15 mouse cellular contexts compared by ENCODE assay signal in genomic region chr8:4229784-4230183, GRCm38 (mm10). TPM values are rescaled to one million over a fixed set of nuclear protein-coding genes. Genes with fewer than 3 reads are reported as not detected.
"Had no signal": no experiment of that assay in that cellular context is flagged by ENCODE, and none has a peak within 500 bp of the region (broad histone marks: within the 10 kb centered on the region; RNA-seq: fewer than 3 reads in every experiment).

No protein-coding gene starts in this region.

- H3K4me2 ChIP-seq: neural tube, embryonic 15.5 days; stomach, embryonic 15.5 days had no signal

- H3K36me3 ChIP-seq: neural tube, embryonic 15.5 days; stomach, embryonic 15.5 days had no signal

- H3K9ac ChIP-seq: neural tube, embryonic 15.5 days; stomach, embryonic 15.5 days had no signal

- H3K9me3 ChIP-seq: neural tube, embryonic 15.5 days; stomach, embryonic 15.5 days had no signal

- DNase-seq: retina, postnatal 1 day; right cerebral cortex, adult 18-20 months; right cerebral cortex, postnatal 14 days; right cerebral cortex, postnatal 25 days; right cerebral cortex, postnatal 4 days; spleen, adult 18-20 months; thymus, adult 18-20 months; thymus, adult 2 months; thymus, postnatal 14 days; thymus, postnatal 25 days; thymus, postnatal 36 days; thymus, postnatal 4 days had no signal

- H3K27me3 ChIP-seq: stomach, embryonic 15.5 days had no signal

- H3K4me3 ChIP-seq: neural tube, embryonic 15.5 days; stomach, embryonic 15.5 days had no signal

- H3K27ac ChIP-seq: neural tube, embryonic 15.5 days; stomach, embryonic 15.5 days had no signal

RNA-seq across cellular contexts. Expression of gene Lrrc8e, which starts 3.2 kb away (rescaled TPM):
- total RNA-seq: neutrophil, adult 5-6 weeks had no signal
- polyA plus RNA-seq: neural tube, embryonic 15.5 days had no signal

RNA-seq across cellular contexts. Expression of gene Prr36, which starts 12.5 kb away (rescaled TPM):
- total RNA-seq: neutrophil, adult 5-6 weeks had no signal
